Mouse (Mus musculus) C2C12 (cell line): ENCODE data around the gene Cend1.

Source experiments
- CTCF ChIP-seq: IDR thresholded peaks from one replicate; pipeline ENCODE4 v1.5.1; 2011; ENCODE audit not compliant: control insufficient read depth, insufficient read depth, insufficient read length
- FOSL1 ChIP-seq: IDR thresholded peaks from one replicate; pipeline ENCODE4 v1.8.0; 2011; ENCODE audit warnings: mild to moderate bottlenecking, low read length; ENCODE audit not compliant: poor library complexity, insufficient read depth, severe bottlenecking
- MAX ChIP-seq: IDR thresholded peaks from one replicate; pipeline ENCODE4 v1.6.1; 2011; ENCODE audit warnings: mild to moderate bottlenecking, control low read depth
- MYOG ChIP-seq: IDR thresholded peaks from one replicate; pipeline ENCODE4 v1.6.1; 2011; ENCODE audit not compliant: control insufficient read depth, insufficient read length; ENCODE audit errors: extremely low read depth
- USF1 ChIP-seq: IDR thresholded peaks from one replicate; pipeline ENCODE4 v1.6.1; 2011; ENCODE audit warnings: low read depth, mild to moderate bottlenecking, control low read depth, moderate library complexity

DNA sequence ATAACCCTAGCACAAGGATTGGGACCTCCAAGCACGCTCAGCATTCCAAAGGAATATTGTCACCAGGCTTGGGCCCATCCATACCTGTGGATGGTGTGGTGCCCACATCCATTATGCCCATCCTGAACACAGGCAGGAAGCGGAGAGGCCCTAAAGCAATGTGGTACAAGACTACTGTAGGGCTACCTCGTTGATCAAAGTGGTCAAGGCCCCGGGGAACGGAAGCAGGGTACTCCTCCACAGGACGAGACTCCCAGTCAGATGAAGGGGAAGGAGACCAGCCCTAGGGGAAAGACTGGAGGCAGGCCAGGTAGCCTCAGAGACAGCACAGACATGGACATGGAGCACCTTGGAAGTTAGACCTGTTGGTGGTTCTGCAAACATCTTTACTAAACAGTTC, 43.5 kb upstream of the Cend1 start:
- TF ChIP-seq CTCF (no peak), MYOG (no peak), USF1 (no peak), MAX (no peak), FOSL1 (no peak)
